15 mouse cellular contexts compared by ENCODE assay signal in genomic region chr19:4666815-4667214, GRCm38 (mm10). TPM values are rescaled to one million over a fixed set of nuclear protein-coding genes. Genes with fewer than 3 reads are reported as not detected.
DNase-seq lines count a peak whose midpoint lies in the region; ATAC-seq and TF ChIP-seq lines count a peak whose summit lies in the region.
"Had no signal": no experiment of that assay in that cellular context is flagged by ENCODE, and none has a peak within 500 bp of the region (broad histone marks: within the 10 kb centered on the region; RNA-seq: fewer than 3 reads in every experiment).

No protein-coding gene starts in this region.

- ATAC-seq in forebrain, postnatal 0 days = no peak
- no peak for ATAC-seq in forebrain, embryonic 15.5 days (replicated peaks)
- ATAC-seq in megakaryocyte progenitor cell, adult 5-6 weeks (replicated peaks; ENCODE audit: poor library complexity) = no peak
- no peak for ATAC-seq in megakaryocyte, adult 5-6 weeks (ENCODE audit: poor library complexity, severe bottlenecking)
- ATAC-seq: intestine, embryonic 15.5 days had no signal

- no peaks in the 10 kb centered on the region for H3K27me3 ChIP-seq in forebrain, postnatal 0 days (ENCODE audit: insufficient read depth, low read length)
- H3K27me3 ChIP-seq in forebrain, embryonic 15.5 days = no peaks in the 10 kb centered on the region
- H3K27me3 ChIP-seq: intestine, embryonic 15.5 days had no signal

- H3K9ac ChIP-seq in forebrain, postnatal 0 days = no peak overlapping the region
- H3K9ac ChIP-seq in forebrain, embryonic 15.5 days (replicated peaks) = no peak overlapping the region
- H3K9ac ChIP-seq: intestine, embryonic 15.5 days had no signal

- H3K9me3 ChIP-seq in forebrain, postnatal 0 days (ENCODE audit: low read length) = no peaks in the 10 kb centered on the region
- H3K9me3 ChIP-seq in forebrain, embryonic 15.5 days = no peaks in the 10 kb centered on the region
- H3K9me3 ChIP-seq: intestine, embryonic 15.5 days had no signal

- no peaks in the 10 kb centered on the region for H3K36me3 ChIP-seq in forebrain, postnatal 0 days (ENCODE audit: insufficient read depth)
- H3K36me3 ChIP-seq in forebrain, embryonic 15.5 days = no peaks in the 10 kb centered on the region
- H3K36me3 ChIP-seq: intestine, embryonic 15.5 days had no signal

- H3K27ac ChIP-seq in forebrain, postnatal 0 days (ENCODE audit: low read depth, low read length) = no peak overlapping the region
- no peak overlapping the region for H3K27ac ChIP-seq in forebrain, embryonic 15.5 days (replicated peaks)
- H3K27ac ChIP-seq in layer of hippocampus, adult 2 months = no peak overlapping the region
- H3K27ac ChIP-seq: intestine, embryonic 15.5 days had no signal

- no peaks in the 10 kb centered on the region for H3K4me1 ChIP-seq in forebrain, postnatal 0 days (ENCODE audit: insufficient read depth)
- no peaks in the 10 kb centered on the region for H3K4me1 ChIP-seq in forebrain, embryonic 15.5 days
- H3K4me1 ChIP-seq: intestine, embryonic 15.5 days had no signal

- H3K4me3 ChIP-seq in forebrain, postnatal 0 days (ENCODE audit: low read depth, low read length) = no peak overlapping the region
- no peak overlapping the region for H3K4me3 ChIP-seq in forebrain, embryonic 15.5 days
- H3K4me3 ChIP-seq in layer of hippocampus, adult 2 months = no peak overlapping the region
- H3K4me3 ChIP-seq: intestine, embryonic 15.5 days; myocyte had no signal

- DNase-seq in forebrain, postnatal 0 days = no peak
- DNase-seq in layer of hippocampus, adult 2 months (ENCODE audit: low spot score in 2 of 2) = no peak
- DNase-seq in layer of hippocampus, adult 18-20 months (ENCODE audit: low spot score in 2 of 2) = no peak
- DNase-seq in 3T3-L1 (ENCODE audit: low read depth, low spot score) (peak; percentile 33), NIH3T3 (ENCODE audit: low read depth) (peak; percentile 36)
- DNase-seq: cerebellum, adult 2 months; heart, postnatal 4 days; layer of hippocampus, postnatal 36 days; right cerebral cortex, postnatal 4 days had no signal

- H3K4me2 ChIP-seq in forebrain, postnatal 0 days (ENCODE audit: low read depth) = no peak overlapping the region
- no peak overlapping the region for H3K4me2 ChIP-seq in forebrain, embryonic 15.5 days (replicated peaks)
- H3K4me2 ChIP-seq: intestine, embryonic 15.5 days had no signal

- TF ChIP-seq CTCF in forebrain, postnatal 0 days (IDR thresholded peaks at IDR 0.05; ENCODE audit: low read depth) = peak; percentile 23
- peak; percentile 54 for TF ChIP-seq CTCF in layer of hippocampus, adult 2 months (conservative IDR thresholded peaks at IDR 0.05)

RNA-seq across cellular contexts. Expression of gene Gm960, which starts 31.7 kb away (rescaled TPM):
- 4.5 and 7.4 TPM in 2 replicates for total RNA-seq in forebrain, postnatal 0 days (2014; rRNA removed)
- polyA plus RNA-seq in forebrain, postnatal 0 days (2015; fragmentation: Nextera tagmentation; extraction: Ambion mirVana) = 4.9 and 7.3 TPM in 2 replicates
- 6.6 and 8.8 TPM in 2 replicates for polyA plus RNA-seq in forebrain, embryonic 15.5 days (2015; fragmentation: Nextera tagmentation; extraction: Ambion mirVana)
- total RNA-seq in layer of hippocampus, adult 2 months (2021) = 1 to 10 TPM; 1.2 to 2.5 TPM
- 1 to 10 TPM; 1.1 to 1.6 TPM for total RNA-seq in layer of hippocampus, adult 18-20 months (2021)
- total RNA-seq in megakaryocyte progenitor cell, adult 5-6 weeks (2015) = not detected in 2 replicates
- not detected in 2 replicates for total RNA-seq in megakaryocyte progenitor cell, adult 5-6 weeks (2017)
- total RNA-seq in megakaryocyte, adult 5-6 weeks (2015) = not detected in 2 replicates
- not detected in 2 replicates for total RNA-seq in megakaryocyte, adult 5-6 weeks (2017)
- total RNA-seq: heart, adult 8-10 months had no signal

RNA-seq across cellular contexts. Expression of gene Rce1, which starts 41.4 kb away (rescaled TPM):
- total RNA-seq in forebrain, postnatal 0 days (2014; rRNA removed) = 51.9 and 65.1 TPM in 2 replicates
- polyA plus RNA-seq in forebrain, postnatal 0 days (2015; fragmentation: Nextera tagmentation; extraction: Ambion mirVana) = 47.5 and 52.4 TPM in 2 replicates
- 53.8 and 56.5 TPM in 2 replicates for polyA plus RNA-seq in forebrain, embryonic 15.5 days (2015; fragmentation: Nextera tagmentation; extraction: Ambion mirVana)
- 10 to 100 TPM; 19.1 to 22.8 TPM for total RNA-seq in layer of hippocampus, adult 2 months (2021)
- 10 to 100 TPM; 23.1 to 28.3 TPM for total RNA-seq in layer of hippocampus, adult 18-20 months (2021)
- 25.7 and 26.5 TPM in 2 replicates for total RNA-seq in megakaryocyte progenitor cell, adult 5-6 weeks (2015)
- 14.0 and 24.6 TPM in 2 replicates for total RNA-seq in megakaryocyte progenitor cell, adult 5-6 weeks (2017)
- 18.4 and 23.4 TPM in 2 replicates for total RNA-seq in megakaryocyte, adult 5-6 weeks (2015)
- 12.4 and 20.0 TPM in 2 replicates for total RNA-seq in megakaryocyte, adult 5-6 weeks (2017)

RNA-seq across cellular contexts. Expression of gene Sptbn2, which starts 44.2 kb away (rescaled TPM):
- total RNA-seq in forebrain, postnatal 0 days (2014; rRNA removed) = 169 and 196 TPM in 2 replicates
- polyA plus RNA-seq in forebrain, postnatal 0 days (2015; fragmentation: Nextera tagmentation; extraction: Ambion mirVana) = 24.3 and 25.4 TPM in 2 replicates
- polyA plus RNA-seq in forebrain, embryonic 15.5 days (2015; fragmentation: Nextera tagmentation; extraction: Ambion mirVana) = 30.2 and 31.9 TPM in 2 replicates
- total RNA-seq in layer of hippocampus, adult 2 months (2021) = 100 to 1,000 TPM; 588 to 591 TPM
- 100 to 1,000 TPM; 561 to 574 TPM for total RNA-seq in layer of hippocampus, adult 18-20 months (2021)
- total RNA-seq in megakaryocyte progenitor cell, adult 5-6 weeks (2015) = not detected in 2 replicates
- not detected in 2 replicates for total RNA-seq in megakaryocyte progenitor cell, adult 5-6 weeks (2017)
- total RNA-seq in megakaryocyte, adult 5-6 weeks (2015) = not detected in 2 replicates
- not detected in 2 replicates for total RNA-seq in megakaryocyte, adult 5-6 weeks (2017)

RNA-seq across cellular contexts. Expression of gene Lrfn4, which starts 51.3 kb away (rescaled TPM):
- total RNA-seq in forebrain, postnatal 0 days (2014; rRNA removed) = 112 and 127 TPM in 2 replicates
- 17.1 and 17.2 TPM in 2 replicates for polyA plus RNA-seq in forebrain, postnatal 0 days (2015; fragmentation: Nextera tagmentation; extraction: Ambion mirVana)
- 10.9 and 11.7 TPM in 2 replicates for polyA plus RNA-seq in forebrain, embryonic 15.5 days (2015; fragmentation: Nextera tagmentation; extraction: Ambion mirVana)
- 10 to 100 TPM; 32.8 to 34.6 TPM for total RNA-seq in layer of hippocampus, adult 2 months (2021)
- 10 to 100 TPM; 35.2 to 35.6 TPM for total RNA-seq in layer of hippocampus, adult 18-20 months (2021)
- 0.95 and 1.3 TPM in 2 replicates for total RNA-seq in megakaryocyte progenitor cell, adult 5-6 weeks (2015)
- total RNA-seq in megakaryocyte progenitor cell, adult 5-6 weeks (2017) = 2.9 and 3.3 TPM in 2 replicates
- 0.09 and 0.30 TPM in 2 replicates for total RNA-seq in megakaryocyte, adult 5-6 weeks (2015)
- total RNA-seq in megakaryocyte, adult 5-6 weeks (2017) = 0.29 and 0.65 TPM in 2 replicates

Comparison
In these comparisons a context has a peak if more than half of its experiments do, and no peak if none do; other contexts are left out.
1. DNase-seq: peak in 3T3-L1 (single experiment) and NIH3T3 (single experiment); none in forebrain, postnatal 0 days (single experiment), layer of hippocampus, adult 2 months (0 of 2) and layer of hippocampus, adult 18-20 months (0 of 2).
2. RNA of gene Sptbn2, which starts 44.2 kb away (total RNA-seq): 588 to 591 TPM in layer of hippocampus, adult 2 months, 561 to 574 TPM in layer of hippocampus, adult 18-20 months and 169 to 196 TPM in forebrain, postnatal 0 days; not detected in megakaryocyte progenitor cell, adult 5-6 weeks and not detected in megakaryocyte, adult 5-6 weeks; every median in the first group is over 100 times any median in the second.